Mouse (Mus musculus) testis, postnatal 14 days (tissue): ENCODE measurements around the gene Fbxo4.

Experiments used
- DNase-seq: peaks from one replicate; pipeline ENCODE4 v3.0.0; 2021; ENCODE audit warnings: low spot score

Gene Fbxo4

GRCm38 (mm10) chr15:3978279-3978678 is 1.1 kb downstream of the Fbxo4 start:
- no peak for DNase-seq

- DNase-seq: no peak
Measured at GRCm38 (mm10) chr15:3973300-3973699, 6.1 kb downstream of the Fbxo4 start.

GRCm38 (mm10) chr15:3970193-3970592 is 9.2 kb downstream of the Fbxo4 start:
- no peak for DNase-seq

DNA sequence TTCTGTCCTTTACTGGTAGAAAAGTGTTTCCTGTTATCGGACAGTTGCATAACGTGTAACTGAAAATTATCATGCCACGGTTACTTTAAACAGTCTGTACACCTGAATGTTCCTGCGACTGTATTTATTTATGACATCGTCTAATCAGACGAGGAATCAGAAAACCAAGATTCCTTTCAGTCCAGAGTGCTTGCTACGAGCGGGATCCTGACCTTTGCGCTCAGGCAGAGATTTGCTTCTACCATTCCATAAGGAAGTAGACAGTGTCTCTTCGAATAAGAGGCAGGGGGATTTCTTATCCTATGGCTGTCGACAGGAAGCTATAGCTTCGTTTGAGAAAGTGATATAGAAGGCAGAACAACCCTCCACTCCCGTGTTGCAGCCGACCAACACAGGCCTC is 9.6 kb downstream of the Fbxo4 start:
- DNase-seq: no peak

DNA sequence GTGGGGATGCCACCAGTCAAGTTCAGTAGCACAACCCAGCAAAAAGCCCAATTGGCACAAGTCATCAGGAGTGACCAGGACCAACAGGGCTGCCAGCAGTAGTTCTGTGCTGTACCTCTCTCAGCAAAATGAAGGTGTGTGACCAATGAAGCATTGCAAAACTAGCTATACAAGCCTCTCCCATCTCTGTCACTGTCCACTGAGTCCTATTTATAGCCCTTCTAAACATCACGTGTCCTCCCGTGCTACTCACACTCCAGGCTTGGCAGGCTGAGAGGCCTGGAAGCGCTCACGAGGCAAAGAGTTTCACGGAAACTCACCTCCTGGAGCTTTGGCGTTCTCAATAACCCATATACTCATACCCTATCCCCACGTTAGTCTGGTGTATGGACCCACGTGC is 17.1 kb downstream of the Fbxo4 start:
- DNase-seq: no peak

DNA sequence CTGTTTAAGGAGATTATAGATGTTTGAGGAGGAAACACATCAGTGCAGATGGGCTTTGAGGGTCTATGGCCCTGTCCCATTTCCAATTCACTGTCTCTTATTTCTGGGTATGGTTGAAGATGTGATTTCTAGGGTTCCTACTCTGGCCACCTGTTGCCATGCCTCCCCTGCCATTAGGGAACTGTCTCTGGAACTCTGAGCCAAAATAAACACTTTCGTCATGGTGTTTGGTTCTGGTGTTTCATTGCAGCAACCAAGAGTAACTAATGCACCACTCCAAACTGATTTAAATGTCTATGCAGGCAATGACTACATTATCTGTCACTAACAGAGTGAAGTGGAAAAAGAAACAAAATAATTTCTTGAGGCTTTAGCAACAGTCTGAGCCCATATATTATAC is 19.3 kb downstream of the Fbxo4 start:
- no peak for DNase-seq

- DNase-seq: no peak
Measured at GRCm38 (mm10) chr15:3957982-3958381, 21.4 kb downstream of the Fbxo4 start.

DNA sequence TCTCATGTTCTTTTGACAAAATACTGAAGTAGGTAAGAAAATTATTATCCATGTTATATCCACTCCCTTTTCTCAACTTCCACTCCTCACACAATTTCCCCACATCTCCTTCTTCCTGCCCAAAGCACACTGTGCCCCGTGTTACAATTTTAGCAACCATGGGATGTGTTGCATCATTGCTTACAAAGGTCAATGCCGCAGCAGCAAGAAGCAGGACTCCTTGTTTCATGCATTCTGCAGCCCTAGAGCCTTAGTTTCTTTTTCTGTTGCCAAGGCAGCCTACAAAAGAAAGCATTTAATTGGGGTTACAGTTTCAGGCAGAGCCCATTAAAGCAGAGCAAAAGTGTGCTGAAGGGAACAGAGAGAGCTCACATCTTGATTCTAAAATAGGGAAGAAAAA is 24.4 kb downstream of the Fbxo4 start:
- DNase-seq: no peak

GRCm38 (mm10) chr15:3938132-3938531 is 41.2 kb downstream of the Fbxo4 start:
- no peak for DNase-seq

- DNase-seq: no peak
Measured at GRCm38 (mm10) chr15:3936056-3936455, 43.3 kb downstream of the Fbxo4 start.

DNA sequence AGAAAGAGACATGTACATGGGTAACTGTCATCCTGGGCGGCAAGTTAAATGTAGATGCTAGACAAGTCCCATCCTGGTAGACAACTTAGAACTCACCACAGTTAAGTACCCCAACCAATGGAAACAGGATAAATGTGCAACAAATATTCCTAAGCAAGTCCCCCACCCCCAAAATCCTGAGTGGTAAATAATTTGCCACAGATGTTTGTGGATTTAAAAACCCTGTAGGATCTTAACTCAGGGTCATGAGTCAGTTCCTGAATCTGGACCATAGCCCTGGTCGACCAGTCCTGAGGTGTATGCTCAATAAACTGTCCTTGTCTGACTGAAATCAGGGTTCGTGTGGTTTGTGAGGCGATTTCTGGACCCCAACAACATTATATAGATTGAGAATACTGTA is 45.9 kb downstream of the Fbxo4 start:
- no peak for DNase-seq

DNA sequence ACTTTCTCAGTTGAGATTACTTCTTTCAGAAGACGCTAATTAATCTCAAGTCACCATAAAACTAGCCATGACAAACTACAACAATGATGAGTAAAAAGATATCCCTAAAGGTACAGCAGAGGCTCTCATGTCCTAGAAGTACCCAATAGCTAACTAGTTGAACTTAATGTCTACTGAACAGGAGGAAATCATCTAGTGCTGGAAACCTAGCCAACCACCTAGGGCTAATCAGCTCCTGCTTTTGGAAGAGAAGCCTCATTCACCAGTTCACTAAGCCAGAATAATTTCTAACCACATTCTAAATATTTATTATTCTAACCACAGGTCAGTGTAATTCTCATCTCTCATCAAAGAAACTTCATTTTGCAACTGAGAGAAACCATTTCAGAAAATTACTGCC is 47.4 kb downstream of the Fbxo4 start:
- DNase-seq: no peak
